Mouse (Mus musculus) pancreas, adult 10 weeks (tissue): ENCODE data around the gene Sppl2c. TPM values are rescaled to one million over a fixed set of nuclear protein-coding genes. Genes with fewer than 3 reads are reported as not detected.

ENCODE experiments used
- polyA plus RNA-seq: library from polyadenylated mRNA; stranded (reverse); fragments of 350-450 nt; fragmentation: Illumina TruSeq; extraction: RNeasy Lipid Tissue Mini Kit (QIAGEN cat#74804); gene quantifications from one replicate; pipeline ENCODE4 v1.2.3, GENCODE M21; 2015; ENCODE audit warnings: low read depth, low replicate concordance; ENCODE audit not compliant: insufficient read depth

Gene Sppl2c
- not detected for polyA plus RNA-seq

DNA sequence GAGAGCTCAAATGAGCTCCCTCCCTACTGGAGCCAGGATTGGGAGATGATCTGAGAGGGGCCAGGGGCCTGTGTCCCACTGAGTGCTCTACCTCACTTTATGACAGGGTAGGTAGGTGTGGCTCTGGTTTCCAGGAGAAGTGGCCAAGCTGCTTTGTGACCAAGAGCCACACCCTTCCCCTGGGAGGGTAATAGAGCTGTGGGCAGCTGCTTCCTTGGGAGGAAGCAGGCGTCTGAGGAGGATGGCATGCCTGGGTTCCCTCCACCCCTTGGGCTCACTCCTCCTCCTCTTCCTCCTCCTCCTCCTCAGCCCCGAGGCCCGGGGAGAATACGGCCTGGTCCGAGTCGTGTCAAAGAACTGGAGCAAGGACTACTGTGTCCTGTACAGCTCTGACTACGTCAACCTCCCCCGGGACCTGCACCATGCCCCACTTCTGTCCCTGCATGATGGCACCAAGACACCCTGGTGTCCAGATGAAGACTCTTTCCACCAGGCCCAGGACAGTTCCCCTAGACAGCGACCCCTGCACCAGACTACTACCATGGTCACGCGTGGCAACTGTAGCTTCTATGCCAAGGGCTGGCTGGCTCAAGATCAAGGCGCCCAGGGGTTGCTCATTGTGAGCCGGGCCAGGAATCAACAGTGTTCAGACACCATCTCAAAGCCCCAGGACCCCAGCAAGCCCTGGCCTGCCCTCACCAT lies at the start of gene Sppl2c:
TSS of gene Sppl2c (plus strand) at position 193 of the 702 bp plus-strand sequence.

GRCm38 (mm10) chr11:104231041-104231911 lies 45.1 kb downstream of the Sppl2c start, which contains the start of gene Mapt:
Mapt (plus strand) TSS chr11:104231390.

Other genes with a start within 250 kb of the Sppl2c start
- gene Nsf, start 232.3 kb upstream of the Sppl2c start, polyA plus RNA-seq, result 6.4 TPM
- 6.4 TPM for gene Arf2, start 219.6 kb upstream of the Sppl2c start, polyA plus RNA-seq
- not detected for gene Crhr1, start 53.5 kb upstream of the Sppl2c start, polyA plus RNA-seq
- gene Mapt, start 45.1 kb downstream of the Sppl2c start, polyA plus RNA-seq, result 2.2 TPM